Mouse (Mus musculus): ENCODE data around the gene Fam151b. TPM values are rescaled to one million over a fixed set of nuclear protein-coding genes. Genes with fewer than 3 reads are reported as not detected.

Fam151b gene
- total and polyA plus RNA-seq, 3 experiments = 0.12 to 1.4 TPM; not detected in 1

DNA sequence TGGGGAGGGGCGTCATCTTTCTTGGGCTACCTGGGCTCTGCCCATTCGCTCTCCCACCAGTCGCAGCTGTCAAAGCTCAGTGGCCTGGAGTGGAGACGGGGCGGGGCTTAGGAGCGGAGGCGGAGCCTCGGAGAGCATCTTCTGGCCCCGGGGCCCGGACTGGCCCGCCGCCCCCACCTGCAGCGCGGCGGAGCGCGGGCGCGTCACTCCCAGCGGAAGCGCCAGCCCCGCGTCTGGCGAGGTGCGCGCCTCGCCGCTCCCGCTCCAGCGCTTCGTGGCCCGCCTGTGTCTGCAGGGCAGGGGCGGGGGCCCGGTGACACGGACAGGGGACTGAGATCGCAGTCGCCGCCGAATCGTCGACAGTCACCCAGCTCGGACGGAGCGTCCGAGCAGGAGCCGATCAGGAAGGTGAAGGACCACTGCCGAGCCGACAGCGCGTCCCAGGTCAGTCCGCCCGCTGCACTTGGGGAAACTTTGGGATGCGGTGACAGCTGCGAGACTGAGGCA lies 58.0 kb downstream of the Fam151b start, which contains the start of gene Ankrd34b:
Ankrd34b (plus strand) TSS at position 139 of the 507 bp plus-strand sequence.
- Histone ChIP-seq H3K9me3 (replicated peaks; ENCODE audit: insufficient read depth, low read length) (no peaks in the 10 kb centered on the region), H3K36me3 (ENCODE audit: control insufficient read depth in 1 of 2, insufficient read depth in 2 of 2, low read length in 2 of 2) (no peaks in the 10 kb centered on the region), H3K4me3 (ENCODE audit: control insufficient read depth in 1 of 2, insufficient read depth in 1 of 2, low read depth in 2 of 2, low read length in 2 of 2) (no peak within 1 kb of the TSS), H3K4me1 (ENCODE audit: control insufficient read depth in 1 of 2, insufficient read depth in 2 of 2, low read length in 2 of 2) (no peaks in the 10 kb centered on the region), H3K27ac (ENCODE audit: control insufficient read depth, low read depth, low read length) (no peak within 1 kb of the TSS), H3K9ac (ENCODE audit: control insufficient read depth, low read depth, low read length, poor library complexity, severe bottlenecking) (no peak within 1 kb of the TSS), H3K79me2 (ENCODE audit: control insufficient read depth, insufficient read depth, low read length, poor library complexity) (no peaks in the 10 kb centered on the region), H3K27me3 (ENCODE audit: control insufficient read depth in 1 of 2, insufficient read depth in 2 of 2, low read length in 2 of 2) (no peaks in the 10 kb centered on the region)
- DNase-seq (ENCODE audit: low read depth, low spot score) = no peak
- no peak for TF ChIP-seq MAFK (IDR thresholded peaks at IDR 0.05; ENCODE audit: borderline replicate concordance, low read depth, low read length)
- TF ChIP-seq ZKSCAN1 (IDR thresholded peaks at IDR 0.05; ENCODE audit: low read depth, low read length) = no peak
- TF ChIP-seq CTCF (IDR thresholded peaks at IDR 0.05 in 2 of 3, conservative IDR thresholded peaks at IDR 0.05 in 1 of 3; ENCODE audit: control insufficient read depth in 1 of 3, insufficient read depth in 1 of 3, low read depth in 2 of 3, low read length in 3 of 3, poor library complexity in 1 of 3, severe bottlenecking in 1 of 3) = no peak
- no peak for TF ChIP-seq SIN3A (IDR thresholded peaks at IDR 0.05; ENCODE audit: low read length)
- no peak for TF ChIP-seq EP300 (IDR thresholded peaks at IDR 0.05; ENCODE audit: low read depth in 1 of 2, low read length in 2 of 2)
- no peak for TF ChIP-seq UBTF (IDR thresholded peaks at IDR 0.05; ENCODE audit: borderline replicate concordance, insufficient read depth, low read depth, low read length)
- TF ChIP-seq HCFC1 (IDR thresholded peaks at IDR 0.05; ENCODE audit: low read depth, low read length) = no peak
- no peak for TF ChIP-seq TBP (IDR thresholded peaks at IDR 0.05; ENCODE audit: low read depth, low read length)
- no peak for TF ChIP-seq ZNF384 (IDR thresholded peaks at IDR 0.05; ENCODE audit: low read depth, low read length)
- no peak for TF ChIP-seq TCF12 (IDR thresholded peaks at IDR 0.05; ENCODE audit: low read depth, low read length)
- TF ChIP-seq BHLHE40 (IDR thresholded peaks at IDR 0.05; ENCODE audit: borderline replicate concordance, low read depth, low read length) = no peak
- no peak for TF ChIP-seq MEF2A (IDR thresholded peaks at IDR 0.05; ENCODE audit: extremely low read depth, insufficient replicate concordance, low read depth, low read length, poor library complexity, severe bottlenecking)
- no peak for TF ChIP-seq RAD21 (IDR thresholded peaks at IDR 0.05; ENCODE audit: low read depth, low read length)

DNA sequence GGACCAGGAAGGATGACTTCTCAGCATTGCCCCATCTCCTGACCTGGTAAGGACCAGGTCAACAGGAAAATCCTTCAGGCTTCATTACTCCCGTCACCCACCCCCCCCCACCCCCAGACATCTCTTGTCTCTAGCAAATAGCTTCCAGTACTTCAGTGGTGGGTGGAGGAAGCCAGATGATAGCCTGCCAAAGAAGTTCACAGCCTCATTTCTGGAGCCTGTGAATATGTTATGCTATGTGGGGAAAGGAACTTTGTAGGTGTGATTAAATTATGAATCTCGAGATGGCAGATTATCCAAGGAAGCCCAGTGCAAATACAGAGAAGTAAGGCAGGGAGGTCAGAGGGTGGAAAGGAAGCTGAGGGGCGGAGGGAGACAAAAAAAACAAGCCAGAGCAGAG lies 60.1 kb downstream of the Fam151b start:
- no peaks in the 10 kb centered on the region for H3K27me3 ChIP-seq (ENCODE audit: control insufficient read depth in 1 of 2, insufficient read depth in 2 of 2, low read length in 2 of 2)

More for the DNA sequence above, 60.1 kb downstream of the Fam151b start:
- Histone ChIP-seq H3K27ac (ENCODE audit: control insufficient read depth, low read depth, low read length) (no peak overlapping the region), H3K36me3 (ENCODE audit: control insufficient read depth in 1 of 2, insufficient read depth in 2 of 2, low read length in 2 of 2) (no peaks in the 10 kb centered on the region), H3K9ac (ENCODE audit: control insufficient read depth, low read depth, low read length, poor library complexity, severe bottlenecking) (no peak overlapping the region), H3K4me3 (ENCODE audit: control insufficient read depth in 1 of 2, insufficient read depth in 1 of 2, low read depth in 2 of 2, low read length in 2 of 2) (no peak overlapping the region), H3K9me3 (replicated peaks; ENCODE audit: insufficient read depth, low read length) (no peaks in the 10 kb centered on the region), H3K4me1 (ENCODE audit: control insufficient read depth in 1 of 2, insufficient read depth in 2 of 2, low read length in 2 of 2) (no peaks in the 10 kb centered on the region), H3K79me2 (ENCODE audit: control insufficient read depth, insufficient read depth, low read length, poor library complexity) (no peaks in the 10 kb centered on the region)
- DNase-seq (ENCODE audit: low read depth, low spot score) = no peak
- TF ChIP-seq POLR2A (IDR thresholded peaks at IDR 0.05; ENCODE audit: control insufficient read depth in 1 of 2, insufficient read depth in 1 of 2, low read depth in 1 of 2, low read length in 2 of 2, poor library complexity in 1 of 2) (no peak), MAX (IDR thresholded peaks at IDR 0.05; ENCODE audit: low read length) (no peak), SIN3A (IDR thresholded peaks at IDR 0.05; ENCODE audit: low read length) (no peak), USF2 (IDR thresholded peaks at IDR 0.05; ENCODE audit: borderline replicate concordance in 1 of 2, insufficient read depth in 1 of 2, low read depth in 1 of 2, low read length in 2 of 2) (no peak), RAD21 (IDR thresholded peaks at IDR 0.05; ENCODE audit: low read depth, low read length) (no peak), TCF12 (IDR thresholded peaks at IDR 0.05; ENCODE audit: low read depth, low read length) (no peak), GABPA (IDR thresholded peaks at IDR 0.05; ENCODE audit: low read depth, low read length) (no peak), NRF1 (IDR thresholded peaks at IDR 0.05; ENCODE audit: insufficient read depth, low read depth, low read length, poor library complexity, severe bottlenecking) (no peak)
